Mouse (Mus musculus): ENCODE measurements around the gene Hacl1. TPM values are rescaled to one million over a fixed set of nuclear protein-coding genes. Genes with fewer than 3 reads are reported as not detected.

Hacl1 gene
- polyA plus RNA-seq, 1 experiment, result 6.0 TPM

GRCm38 (mm10) chr14:31565478-31566212 is 75.4 kb downstream of the Hacl1 start:
- no peak overlapping the region for H3K4me3 ChIP-seq
- peak overlapping the region; percentile 47 for H3K4me2 ChIP-seq (ENCODE audit: low read depth)
- H3K27me3 ChIP-seq (ENCODE audit: control insufficient read depth, insufficient read depth, insufficient read length), result no peaks in the 10 kb centered on the region
- H3K79me2 ChIP-seq (ENCODE audit: control insufficient read depth, insufficient read depth), result no peaks in the 10 kb centered on the region
- TF ChIP-seq REST (IDR thresholded peaks at IDR 0.05; ENCODE audit: insufficient read depth, insufficient read length) (no peak), POLR2A (IDR thresholded peaks at IDR 0.05; ENCODE audit: insufficient read length, low read depth) (no peak), SRF (IDR thresholded peaks at IDR 0.05; ENCODE audit: control insufficient read depth, insufficient read length, low read depth) (no peak), MAX (IDR thresholded peaks at IDR 0.05; ENCODE audit: low read depth) (no peak)
- H3ac ChIP-seq (ENCODE audit: control insufficient read depth, insufficient read length), result no peak overlapping the region
- H3K36me3 ChIP-seq (ENCODE audit: control insufficient read depth, insufficient read depth), result no peaks in the 10 kb centered on the region

- no peaks in the 10 kb centered on the region for H3K79me2 ChIP-seq (ENCODE audit: control insufficient read depth, insufficient read depth)
- H3K4me2 ChIP-seq (ENCODE audit: low read depth), result peak overlapping the region; percentile 47
Observed at GRCm38 (mm10) chr14:31564452-31565179, 76.5 kb downstream of the Hacl1 start.

DNA sequence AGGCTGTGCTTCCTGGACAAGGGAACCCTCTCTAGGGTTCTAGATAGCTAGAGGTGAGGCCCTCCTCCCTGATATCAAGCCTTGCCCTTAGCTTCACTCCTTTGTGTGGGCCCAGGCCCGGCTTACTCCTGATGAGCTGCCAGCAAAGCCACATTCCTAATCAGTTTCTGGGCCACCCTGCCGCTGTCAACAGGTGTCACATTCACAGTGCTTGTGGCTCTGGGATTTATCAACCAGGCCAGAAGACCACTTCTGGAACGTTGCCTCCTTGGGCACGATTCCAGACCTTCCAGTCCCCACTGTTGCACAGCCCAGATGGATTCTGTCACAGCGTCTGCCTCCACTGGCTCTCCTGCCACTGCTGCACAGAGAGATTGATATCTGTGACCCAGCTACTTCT is 80.2 kb downstream of the Hacl1 start:
- Histone ChIP-seq H3K4me3 (no peak overlapping the region), H3K4me2 (ENCODE audit: low read depth) (no peak overlapping the region), H3K27me3 (ENCODE audit: control insufficient read depth, insufficient read depth, insufficient read length) (no peaks in the 10 kb centered on the region), H3ac (ENCODE audit: control insufficient read depth, insufficient read length) (no peak overlapping the region), H3K79me2 (ENCODE audit: control insufficient read depth, insufficient read depth) (no peaks in the 10 kb centered on the region), H3K36me3 (ENCODE audit: control insufficient read depth, insufficient read depth) (no peaks in the 10 kb centered on the region)
- TF ChIP-seq MYOG (IDR thresholded peaks at IDR 0.05; ENCODE audit: control insufficient read depth in 1 of 3, insufficient read depth in 1 of 3, insufficient read length in 2 of 3, low read depth in 2 of 3) (peak in 1 of 3 experiments; percentile 71), SRF (IDR thresholded peaks at IDR 0.05; ENCODE audit: control insufficient read depth, insufficient read length, low read depth) (no peak), MYOD1 (IDR thresholded peaks at IDR 0.05; ENCODE audit: control insufficient read depth in 1 of 3, insufficient read length in 2 of 3, low read depth in 2 of 3) (peak in 2 of 3 experiments; percentile 32 to 74), USF1 (IDR thresholded peaks at IDR 0.05; ENCODE audit: low read depth) (no peak)

More at GRCm38 (mm10) chr14:31564452-31565179, 76.5 kb downstream of the Hacl1 start:
- H3K27me3 ChIP-seq (ENCODE audit: control insufficient read depth, insufficient read depth, insufficient read length), result no peaks in the 10 kb centered on the region
- TF ChIP-seq CEBPB (IDR thresholded peaks at IDR 0.05; ENCODE audit: insufficient read depth, poor library complexity, severe bottlenecking) (no peak), TCF3 (IDR thresholded peaks at IDR 0.05; ENCODE audit: insufficient read length, low read depth) (peak; percentile 60), TCF12 (IDR thresholded peaks at IDR 0.05; ENCODE audit: insufficient read depth, poor library complexity, severe bottlenecking) (peak; percentile 84), MAX (IDR thresholded peaks at IDR 0.05; ENCODE audit: low read depth) (no peak), REST (IDR thresholded peaks at IDR 0.05; ENCODE audit: insufficient read depth, insufficient read length) (no peak), MYOG (IDR thresholded peaks at IDR 0.05; ENCODE audit: control insufficient read depth in 1 of 3, insufficient read depth in 1 of 3, insufficient read length in 2 of 3, low read depth in 2 of 3) (peak; percentile 74 to 97 (median 79)), MYOD1 (IDR thresholded peaks at IDR 0.05; ENCODE audit: control insufficient read depth in 1 of 3, insufficient read length in 2 of 3, low read depth in 2 of 3) (peak; percentile 33 to 95 (median 91)), POLR2A (IDR thresholded peaks at IDR 0.05; ENCODE audit: insufficient read length, low read depth) (no peak), POLR2AphosphoS2 (IDR thresholded peaks at IDR 0.05; ENCODE audit: insufficient read length, low read depth) (no peak), SRF (IDR thresholded peaks at IDR 0.05; ENCODE audit: control insufficient read depth, insufficient read length, low read depth) (no peak), USF1 (IDR thresholded peaks at IDR 0.05; ENCODE audit: low read depth) (no peak)
- no peaks in the 10 kb centered on the region for H3K36me3 ChIP-seq (ENCODE audit: control insufficient read depth, insufficient read depth)
- no peak overlapping the region for H3K4me3 ChIP-seq
- H3ac ChIP-seq (ENCODE audit: control insufficient read depth, insufficient read length), result no peak overlapping the region

DNA sequence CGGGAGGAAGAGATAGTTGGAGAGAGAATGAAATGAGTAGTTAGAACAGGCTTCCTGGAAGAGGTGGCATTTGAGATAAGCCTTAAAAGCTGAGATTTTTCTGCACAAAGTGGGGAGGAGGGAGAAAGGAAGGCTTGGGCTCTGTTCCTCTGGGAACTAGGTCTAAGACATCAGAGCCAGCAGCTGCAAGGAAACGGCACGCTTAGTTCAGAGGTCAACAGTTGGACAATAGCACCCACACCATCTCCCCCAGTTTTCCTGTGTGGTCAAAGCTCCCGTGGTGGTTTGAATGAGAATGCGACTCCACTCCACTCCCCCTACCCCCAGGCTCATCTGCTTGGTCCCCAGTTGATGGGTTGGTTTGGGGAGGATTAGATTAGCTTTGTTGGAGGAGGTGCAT is 81.9 kb downstream of the Hacl1 start:
- no peak for TF ChIP-seq POLR2AphosphoS2 (IDR thresholded peaks at IDR 0.05; ENCODE audit: insufficient read length, low read depth)
- no peak for TF ChIP-seq TCF12 (IDR thresholded peaks at IDR 0.05; ENCODE audit: insufficient read depth, poor library complexity, severe bottlenecking)
- TF ChIP-seq USF1 (IDR thresholded peaks at IDR 0.05; ENCODE audit: low read depth), result no peak
- TF ChIP-seq E2F4 (IDR thresholded peaks at IDR 0.05; ENCODE audit: insufficient read depth), result no peak
- no peak for TF ChIP-seq POLR2A (IDR thresholded peaks at IDR 0.05; ENCODE audit: insufficient read length, low read depth)
- TF ChIP-seq CEBPB (IDR thresholded peaks at IDR 0.05; ENCODE audit: insufficient read depth, poor library complexity, severe bottlenecking), result no peak
- peak in 2 of 3 experiments; percentile 46 to 53 for TF ChIP-seq MYOD1 (IDR thresholded peaks at IDR 0.05; ENCODE audit: control insufficient read depth in 1 of 3, insufficient read length in 2 of 3, low read depth in 2 of 3)
- TF ChIP-seq MYOG (IDR thresholded peaks at IDR 0.05; ENCODE audit: control insufficient read depth in 1 of 3, insufficient read depth in 1 of 3, insufficient read length in 2 of 3, low read depth in 2 of 3), result peak in 1 of 3 experiments; percentile 41
- no peak for TF ChIP-seq MAX (IDR thresholded peaks at IDR 0.05; ENCODE audit: low read depth)
- no peak for TF ChIP-seq SRF (IDR thresholded peaks at IDR 0.05; ENCODE audit: control insufficient read depth, insufficient read length, low read depth)
- no peak for TF ChIP-seq REST (IDR thresholded peaks at IDR 0.05; ENCODE audit: insufficient read depth, insufficient read length)
- no peak for TF ChIP-seq TCF3 (IDR thresholded peaks at IDR 0.05; ENCODE audit: insufficient read length, low read depth)
- no peak overlapping the region for H3ac ChIP-seq (ENCODE audit: control insufficient read depth, insufficient read length)
- H3K4me3 ChIP-seq, result no peak overlapping the region
- no peak overlapping the region for H3K4me2 ChIP-seq (ENCODE audit: low read depth)
- no peaks in the 10 kb centered on the region for H3K79me2 ChIP-seq (ENCODE audit: control insufficient read depth, insufficient read depth)
- H3K36me3 ChIP-seq (ENCODE audit: control insufficient read depth, insufficient read depth), result no peaks in the 10 kb centered on the region
- H3K27me3 ChIP-seq (ENCODE audit: control insufficient read depth, insufficient read depth, insufficient read length), result no peaks in the 10 kb centered on the region

Measured in myocyte (in vitro differentiated cells).